Mouse (Mus musculus): Measurements from ENCODE around the gene Nup43.

Gene Nup43

DNA sequence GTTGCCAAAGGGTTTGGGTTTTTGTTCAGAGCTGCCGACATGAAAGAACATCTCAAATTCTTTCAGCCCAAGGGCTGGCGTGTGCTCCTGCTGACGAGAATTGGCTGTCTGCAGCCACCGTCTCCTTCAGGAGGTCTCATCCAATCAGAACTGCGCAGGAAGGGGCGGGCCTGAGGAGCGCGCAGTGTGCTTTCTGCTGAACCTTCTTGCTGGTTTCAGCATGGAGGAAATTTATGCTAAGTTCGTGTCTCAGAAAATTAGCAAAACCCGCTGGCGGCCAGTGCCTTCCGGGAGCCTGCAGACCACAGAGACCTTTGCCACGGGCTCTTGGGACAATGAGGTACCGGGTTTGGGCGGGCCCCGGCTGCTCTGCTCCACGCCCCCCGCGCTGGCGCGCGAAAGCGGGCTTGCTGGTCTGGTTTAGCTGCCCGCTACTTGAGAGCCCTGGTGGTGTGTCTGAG lies at the start of gene Nup43:
Gene Nup43 (plus strand): TSS at position 162 of the 461 bp plus-strand sequence.
- DNase-seq (ENCODE audit: low read depth, low spot score): peak; percentile 96

DNA sequence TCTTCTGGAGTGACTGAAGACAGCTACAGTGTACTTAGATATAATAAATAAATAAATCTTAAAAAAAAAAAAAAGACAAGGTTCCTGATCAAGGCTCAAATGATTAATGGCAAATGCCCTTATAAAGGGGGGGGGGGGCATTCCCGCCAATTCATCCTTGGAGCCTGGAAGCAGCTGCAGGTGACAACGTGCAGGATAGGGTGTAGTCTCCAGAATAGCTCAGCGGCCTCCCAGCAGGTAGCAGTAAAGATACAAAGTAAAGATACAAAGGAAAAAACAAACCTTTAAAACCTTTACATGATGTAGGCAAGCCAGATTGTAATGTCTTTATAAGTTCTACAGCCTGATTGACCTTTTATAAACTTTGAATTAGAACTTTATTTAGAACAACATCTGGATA lies 49.7 kb upstream of the Nup43 start:
- peak; percentile 41 for DNase-seq (ENCODE audit: low read depth, low spot score)

DNA sequence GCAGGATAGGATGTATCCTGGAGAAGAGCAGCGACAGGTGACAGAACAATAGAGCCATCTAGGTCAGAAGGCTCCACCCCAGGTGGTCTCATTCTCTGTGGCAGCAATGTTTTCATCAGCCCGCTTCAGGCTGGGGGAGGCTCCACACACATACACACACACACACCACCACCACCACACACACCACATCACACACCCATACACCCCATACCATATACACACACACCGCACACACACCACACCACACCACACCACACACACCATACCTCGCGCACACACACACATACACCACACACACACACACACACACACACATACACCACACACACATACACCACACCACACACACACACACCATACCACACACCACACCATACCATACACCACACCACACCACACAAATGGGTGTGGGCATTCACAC lies 47.5 kb upstream of the Nup43 start:
- DNase-seq (ENCODE audit: low read depth, low spot score): peak; percentile 75

GRCm38 (mm10) chr10:7620723-7621122 lies 46.6 kb upstream of the Nup43 start:
- DNase-seq (ENCODE audit: low read depth, low spot score): peak; percentile 21

GRCm38 (mm10) chr10:7622378-7622777 lies 44.9 kb upstream of the Nup43 start:
- no peak for DNase-seq (ENCODE audit: low read depth, low spot score)

- no peak for DNase-seq (ENCODE audit: low read depth, low spot score)
Measured at GRCm38 (mm10) chr10:7623861-7624518, 43.3 kb upstream of the Nup43 start.

GRCm38 (mm10) chr10:7629092-7629491 lies 38.2 kb upstream of the Nup43 start:
- DNase-seq (ENCODE audit: low read depth, low spot score): no peak

DNA sequence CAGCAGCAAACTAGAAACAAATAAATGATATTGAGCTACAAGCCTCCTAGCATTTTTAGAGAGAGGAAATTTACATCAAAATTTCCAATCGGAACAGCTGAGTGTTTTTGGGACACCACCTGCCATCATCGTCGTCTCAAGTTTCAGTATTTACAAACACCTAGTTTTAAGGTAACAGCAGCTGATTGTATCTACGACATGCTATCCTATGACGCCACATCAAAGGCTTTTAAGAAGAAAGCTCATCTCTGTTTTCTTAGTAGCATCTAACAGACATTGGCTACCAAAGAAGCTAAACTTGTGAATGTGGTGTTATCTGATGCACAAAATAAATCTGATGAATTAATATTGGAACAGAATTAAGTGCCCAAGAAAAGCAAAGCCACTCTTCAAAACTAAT lies 37.0 kb upstream of the Nup43 start:
- DNase-seq (ENCODE audit: low read depth, low spot score): no peak

DNA sequence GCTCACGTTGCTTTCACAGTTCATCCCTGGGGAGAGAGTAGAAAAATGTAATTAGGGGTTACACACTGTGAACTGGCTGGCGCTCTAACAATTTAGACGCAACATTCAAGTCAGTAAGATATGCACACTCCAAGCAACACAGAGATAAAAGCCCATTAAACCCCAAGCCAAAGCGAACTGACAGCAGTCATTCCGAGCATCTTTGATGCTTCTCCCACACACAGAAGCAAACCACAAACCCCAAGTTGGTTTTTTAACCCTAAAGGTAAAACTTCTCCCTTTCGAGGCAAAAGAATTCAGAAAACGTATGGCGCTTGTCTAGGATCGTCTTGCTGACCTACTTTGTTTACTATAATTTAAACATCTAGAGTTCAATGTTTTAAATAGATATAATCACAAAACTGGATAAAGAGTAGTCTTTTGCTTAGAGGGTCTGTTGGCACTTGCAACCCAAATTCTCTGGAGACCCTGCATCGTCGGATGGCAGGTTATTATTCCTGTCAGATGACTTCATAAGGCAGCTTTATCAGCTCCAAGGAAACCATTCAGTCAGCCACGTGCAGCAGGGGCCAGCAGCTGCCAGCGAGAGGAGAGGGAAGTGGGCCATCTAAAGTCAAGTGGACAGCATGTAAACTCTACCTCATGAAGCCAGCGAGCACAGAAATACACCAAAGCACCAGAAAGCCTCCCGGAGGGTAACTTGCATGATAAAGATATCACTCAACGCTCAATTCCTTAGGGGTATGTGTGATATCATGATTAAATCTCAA lies 36.2 kb upstream of the Nup43 start:
- DNase-seq (ENCODE audit: low read depth, low spot score): no peak

GRCm38 (mm10) chr10:7640366-7640765 lies 26.9 kb upstream of the Nup43 start:
- DNase-seq (ENCODE audit: low read depth, low spot score): no peak

DNA sequence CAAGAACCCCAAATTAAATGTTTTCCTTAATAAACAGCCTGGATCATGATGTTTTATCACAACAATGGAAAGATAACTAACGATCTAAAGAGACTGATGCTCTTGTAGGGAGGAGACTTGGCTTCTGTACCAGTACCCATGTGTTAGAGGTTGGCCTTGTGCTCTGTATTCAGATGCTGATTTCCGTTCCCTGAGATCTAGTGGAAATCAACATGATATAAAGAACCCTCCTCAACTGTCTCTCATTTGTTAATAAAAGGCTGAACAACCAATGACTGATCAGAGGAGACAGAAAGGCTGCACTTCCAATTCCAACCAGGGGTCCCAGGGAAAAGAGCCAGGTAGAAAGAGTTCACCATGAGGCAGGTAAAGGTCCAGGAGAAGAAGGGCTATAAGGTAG lies 21.4 kb upstream of the Nup43 start:
- DNase-seq (ENCODE audit: low read depth, low spot score): peak; percentile 69

DNA sequence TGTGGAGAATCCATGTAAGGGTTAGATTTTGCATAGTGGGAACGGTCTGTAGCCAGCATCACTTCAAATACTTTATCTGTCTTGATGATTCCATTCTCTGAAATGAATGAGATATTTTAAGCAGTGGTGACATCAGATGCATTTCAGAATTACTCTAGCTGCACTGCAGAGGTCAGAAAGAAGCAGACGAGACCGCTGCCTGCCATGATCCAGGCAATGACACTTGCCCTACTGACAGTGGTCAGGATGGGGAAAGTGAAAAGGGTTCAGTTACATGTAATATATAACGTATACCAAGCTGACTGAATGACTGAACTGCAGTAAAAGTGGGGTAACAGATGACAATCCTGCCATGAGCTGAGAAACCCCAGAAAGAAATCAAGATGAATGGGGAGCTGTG lies 18.2 kb upstream of the Nup43 start:
- no peak for DNase-seq (ENCODE audit: low read depth, low spot score)

- DNase-seq (ENCODE audit: low read depth, low spot score): no peak
Measured at GRCm38 (mm10) chr10:7651057-7651456, 16.2 kb upstream of the Nup43 start.

DNA sequence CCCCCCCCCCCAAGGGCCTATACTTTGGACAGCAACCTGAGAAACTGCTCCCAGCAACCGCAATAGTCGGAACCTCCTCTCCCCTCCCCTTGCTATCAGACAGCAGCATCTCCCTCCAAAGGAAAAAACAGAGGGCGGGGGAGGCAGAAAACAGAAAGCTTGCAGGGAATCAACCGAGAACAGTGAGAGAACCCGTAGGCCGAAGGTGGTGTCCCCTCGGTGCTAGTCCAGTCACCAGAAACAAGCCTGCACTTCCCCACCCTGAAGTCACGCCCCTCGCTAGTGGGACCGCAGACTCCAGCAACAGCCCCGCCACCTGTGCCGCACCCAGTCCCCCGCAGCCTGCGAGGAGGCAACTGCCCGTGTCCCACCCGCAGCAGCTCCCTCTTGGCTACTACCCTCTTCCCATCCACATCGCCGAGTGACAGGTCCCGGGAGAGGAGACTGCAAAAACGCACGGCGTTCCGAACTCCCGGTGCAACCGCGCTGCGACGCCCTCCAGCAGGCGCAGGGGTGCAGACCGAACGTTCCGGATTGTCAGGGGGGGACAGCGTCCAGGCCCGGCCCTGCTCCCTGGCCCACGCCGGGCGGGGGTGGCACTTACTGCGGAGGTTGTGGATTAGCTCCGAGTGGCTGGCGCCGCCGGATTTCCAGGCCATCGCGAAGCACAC lies 4.7 kb upstream of the Nup43 start:
- DNase-seq (ENCODE audit: low read depth, low spot score): peak; percentile 87

GRCm38 (mm10) chr10:7663159-7664026 lies 3.9 kb upstream of the Nup43 start:
- peak; percentile 93 for DNase-seq (ENCODE audit: low read depth, low spot score)

DNA sequence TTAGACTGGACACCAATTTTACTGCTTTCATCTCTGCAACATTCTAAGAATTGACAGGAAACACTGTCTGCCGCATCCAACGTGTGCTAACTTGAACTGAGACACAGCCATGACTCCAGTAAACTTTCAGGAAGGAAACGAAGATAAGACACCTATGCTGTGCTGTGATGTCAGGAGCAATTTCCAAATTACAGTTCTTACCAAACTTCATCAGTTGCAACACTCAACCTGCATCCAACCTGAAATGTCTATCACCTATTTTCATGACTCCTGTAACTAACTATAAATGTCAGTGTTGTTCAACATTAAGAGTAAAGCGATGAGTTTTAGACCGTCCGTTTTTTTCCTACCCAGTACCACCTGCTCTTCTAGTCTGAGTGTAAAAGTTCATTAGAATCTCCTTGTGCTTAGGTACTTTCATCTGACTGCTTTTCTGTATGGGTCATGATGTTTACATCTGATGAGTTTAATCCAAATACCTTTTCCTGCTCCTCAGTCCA lies 3.2 kb upstream of the Nup43 start:
- DNase-seq (ENCODE audit: low read depth, low spot score): no peak

DNA sequence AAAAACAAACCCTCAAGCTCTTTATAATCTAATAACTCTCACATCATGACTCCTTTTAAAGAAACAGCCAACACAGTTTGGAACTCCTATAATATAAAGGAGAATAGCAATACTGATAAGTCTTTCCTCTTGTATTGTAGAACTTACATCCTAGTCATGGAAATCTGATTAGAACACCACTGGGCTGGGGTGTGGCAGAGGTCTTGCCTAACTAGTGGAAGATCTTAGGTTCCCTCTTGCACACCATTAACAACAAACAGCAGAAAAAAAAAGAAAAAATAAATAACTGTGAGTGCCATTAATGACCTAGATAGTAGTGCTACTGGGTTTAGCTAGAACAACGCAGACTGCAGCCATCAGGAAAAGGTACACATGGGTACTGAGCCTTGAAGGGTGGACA lies 2.4 kb upstream of the Nup43 start:
- DNase-seq (ENCODE audit: low read depth, low spot score): no peak

DNA sequence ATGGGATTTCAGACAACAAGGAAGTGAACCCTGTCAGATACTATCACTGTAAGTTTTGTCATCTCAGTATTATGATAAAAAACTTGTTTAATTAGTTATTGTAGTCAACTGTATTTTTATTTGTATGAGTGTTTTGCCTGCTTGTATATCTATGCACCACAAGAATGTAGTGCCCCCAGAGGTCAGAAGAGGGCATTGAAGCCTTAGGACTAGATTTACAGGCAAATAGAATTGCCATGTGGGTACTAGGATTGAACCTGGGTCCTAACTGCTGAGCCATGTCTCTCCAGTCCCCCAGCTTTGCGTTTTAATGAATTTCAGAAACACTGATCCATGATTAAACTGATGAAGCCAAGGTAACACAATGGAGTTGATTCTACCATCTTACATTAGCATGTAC lies 6.4 kb downstream of the Nup43 start:
- DNase-seq (ENCODE audit: low read depth, low spot score): peak; percentile 75

GRCm38 (mm10) chr10:7680731-7681301 lies 13.5 kb downstream of the Nup43 start, which contains the start of the genes Pcmt1 and Lats1:
Gene Pcmt1 (minus strand): TSS chr10:7681136.
Gene Lats1 (plus strand): TSS chr10:7681214.
- peak; percentile 80 for DNase-seq (ENCODE audit: low read depth, low spot score)

GRCm38 (mm10) chr10:7681343-7682025 lies 14.2 kb downstream of the Nup43 start:
- peak; percentile 81 for DNase-seq (ENCODE audit: low read depth, low spot score)
